Mouse (Mus musculus): ENCODE measurements at regions not wholly inside any gene's neighbourhood (a gene's known extent, or its start where the extent isn't known, plus 50 kb on each side); places are given as distances from the start of the nearest gene placed in this dataset.

DNA sequence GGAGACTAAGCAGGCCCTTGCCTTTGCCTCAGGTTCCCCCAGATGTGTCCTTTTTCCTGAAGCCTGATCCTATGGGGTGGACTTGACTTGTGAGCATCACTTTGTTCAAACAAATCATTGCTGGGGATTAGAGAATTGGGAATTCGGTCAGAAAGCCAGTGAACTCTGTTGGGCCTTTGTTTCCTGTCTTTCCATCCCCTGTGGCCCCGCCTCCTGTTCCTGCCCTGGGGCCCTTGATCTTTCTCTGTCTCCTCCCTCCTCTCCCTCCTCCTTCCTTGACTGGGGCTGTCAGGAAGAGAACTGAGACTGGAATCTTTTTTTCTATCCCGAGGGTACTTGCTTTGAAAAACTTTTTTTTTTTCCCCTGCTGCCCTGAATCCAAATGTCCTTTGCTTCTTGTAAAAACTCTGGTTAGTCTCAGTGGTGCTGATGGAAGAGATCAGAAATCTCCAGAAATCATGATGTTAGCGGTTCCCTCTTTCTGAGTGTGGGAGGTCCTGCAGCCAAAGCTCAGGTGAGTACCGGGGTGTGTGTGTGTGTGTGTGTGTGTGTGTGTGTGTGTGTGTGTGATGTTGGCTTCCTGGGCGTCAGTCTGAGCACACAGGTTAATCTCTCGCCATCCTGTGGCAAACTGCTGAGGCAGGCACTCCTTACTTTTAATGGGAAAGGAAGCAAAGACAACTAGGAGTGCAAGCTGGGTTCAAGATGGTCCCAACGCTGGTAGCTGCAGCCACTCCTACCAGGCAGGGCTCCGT, 118.7 kb downstream of the Ddx11 start:
- in situ Hi-C loops (cut with MboI; ENCODE audit: low pct_unique_long_range_greater_than_20kb in 1 of 2, low sequenced_read_pairs in 2 of 2, unreplicated experiment in 1 of 2): no loop called here

DNA sequence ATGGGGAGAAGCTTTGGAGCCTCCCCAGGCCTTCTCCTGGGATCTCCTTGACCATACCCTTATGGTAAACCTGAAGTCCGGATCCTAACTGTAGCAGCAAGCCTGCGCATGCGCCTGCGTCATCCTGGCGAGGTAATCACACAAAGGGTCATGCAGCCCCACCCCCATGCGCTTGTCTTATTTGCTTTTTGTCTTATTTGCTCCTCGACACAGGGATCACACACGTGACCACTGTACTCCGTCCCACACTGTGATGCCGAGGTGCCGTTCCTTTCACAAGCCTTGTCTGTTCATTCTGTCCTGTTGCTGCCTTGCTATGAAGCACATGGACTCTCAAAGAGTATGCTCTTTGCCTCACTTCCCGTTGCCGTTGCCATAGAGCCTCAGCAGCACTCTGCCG, 120.9 kb downstream of the Ddx11 start:
- in situ Hi-C loops (cut with MboI; ENCODE audit: low pct_unique_long_range_greater_than_20kb in 1 of 2, low sequenced_read_pairs in 2 of 2, unreplicated experiment in 1 of 2): no loop called here

DNA sequence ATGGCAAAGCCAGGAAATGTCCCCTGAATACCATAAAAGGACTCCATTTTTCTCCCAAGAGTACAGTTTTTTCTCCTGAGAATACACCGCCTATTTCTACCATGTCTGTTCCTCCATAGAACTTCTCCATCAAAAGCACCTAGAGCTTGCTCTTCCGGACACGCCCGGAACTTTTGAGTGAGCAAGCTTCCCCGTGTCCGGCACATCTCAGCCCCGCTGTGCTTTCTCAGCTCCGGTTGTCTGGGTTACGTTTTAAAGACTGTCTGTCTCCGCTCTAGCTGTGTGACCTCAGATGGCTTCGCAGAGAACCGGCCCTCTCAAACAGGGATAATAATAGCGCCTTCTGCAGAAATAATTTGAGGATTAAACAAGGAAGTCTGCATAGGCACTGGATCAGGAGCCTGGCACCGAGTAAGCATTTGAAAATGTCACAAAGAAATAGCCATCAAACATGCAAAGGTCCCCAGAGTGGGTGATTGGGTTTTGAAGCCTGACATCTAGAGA, 122.8 kb downstream of the Ddx11 start:
- in situ Hi-C loops (cut with MboI; ENCODE audit: low pct_unique_long_range_greater_than_20kb in 1 of 2, low sequenced_read_pairs in 2 of 2, unreplicated experiment in 1 of 2): no loop called here

DNA sequence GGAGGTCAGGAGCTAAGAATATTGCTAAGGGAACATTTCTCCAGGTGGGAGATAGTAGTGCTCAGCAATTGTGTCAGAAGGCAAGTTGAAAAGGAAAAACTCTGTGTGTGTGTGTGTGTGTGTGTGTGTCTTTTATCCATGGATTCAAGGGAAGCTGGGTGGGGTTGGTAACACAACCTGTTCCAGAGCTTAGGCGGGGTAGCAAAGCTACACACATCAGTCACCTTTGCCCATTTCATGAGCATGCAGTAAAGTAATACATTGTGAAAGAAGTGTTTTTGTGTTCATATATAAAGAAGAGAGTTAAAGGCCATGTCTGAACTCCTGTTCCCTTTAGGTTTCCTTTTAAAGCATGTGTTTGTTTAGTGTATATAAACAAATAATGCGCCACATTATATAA, 128.2 kb downstream of the Ddx11 start:
- in situ Hi-C loops (cut with MboI; ENCODE audit: low pct_unique_long_range_greater_than_20kb in 1 of 2, low sequenced_read_pairs in 2 of 2, unreplicated experiment in 1 of 2): no loop called here

DNA sequence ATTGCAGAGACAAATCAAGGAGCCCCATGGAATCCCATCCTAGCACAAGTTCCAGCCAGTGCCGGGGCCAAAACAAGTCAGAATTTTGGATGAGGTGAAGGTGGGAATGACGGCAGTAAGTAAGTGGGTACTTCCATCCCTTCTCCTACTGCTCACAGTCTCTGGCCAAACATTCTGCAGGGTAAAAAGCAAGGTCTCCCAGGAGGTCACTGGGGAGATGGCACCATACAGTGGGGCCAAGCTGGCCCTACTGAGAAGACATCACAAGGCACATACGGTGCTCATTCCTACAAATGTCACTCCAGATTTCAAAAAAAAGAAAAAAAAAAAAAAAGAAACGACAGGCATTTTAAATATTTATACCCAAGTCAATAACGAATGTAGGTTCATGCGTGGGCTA, 129.6 kb downstream of the Ddx11 start:
- in situ Hi-C loops (cut with MboI; ENCODE audit: low pct_unique_long_range_greater_than_20kb in 1 of 2, low sequenced_read_pairs in 2 of 2, unreplicated experiment in 1 of 2): no loop called here

DNA sequence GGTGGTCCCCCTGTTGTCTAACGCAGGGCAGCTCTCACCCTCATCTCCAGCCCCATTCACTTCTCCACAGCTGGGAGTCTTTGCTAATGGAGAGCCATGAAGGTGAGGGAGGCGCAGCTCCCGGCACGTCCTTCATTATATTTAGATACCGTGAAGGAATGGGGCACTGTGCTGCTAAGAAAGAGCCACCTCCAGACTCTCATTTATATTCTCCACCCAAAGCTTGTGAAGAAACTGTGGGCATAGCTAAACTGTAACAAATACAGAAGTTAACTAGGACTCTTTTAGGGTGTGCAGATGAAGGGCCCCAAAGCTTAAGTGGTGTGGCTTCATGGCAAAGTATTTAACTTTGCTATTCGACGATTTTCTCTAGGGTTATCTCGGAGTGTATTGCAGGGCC, 136.4 kb downstream of the Ddx11 start:
- in situ Hi-C loops (cut with MboI; ENCODE audit: low pct_unique_long_range_greater_than_20kb in 1 of 2, low sequenced_read_pairs in 2 of 2, unreplicated experiment in 1 of 2): no loop called here

DNA sequence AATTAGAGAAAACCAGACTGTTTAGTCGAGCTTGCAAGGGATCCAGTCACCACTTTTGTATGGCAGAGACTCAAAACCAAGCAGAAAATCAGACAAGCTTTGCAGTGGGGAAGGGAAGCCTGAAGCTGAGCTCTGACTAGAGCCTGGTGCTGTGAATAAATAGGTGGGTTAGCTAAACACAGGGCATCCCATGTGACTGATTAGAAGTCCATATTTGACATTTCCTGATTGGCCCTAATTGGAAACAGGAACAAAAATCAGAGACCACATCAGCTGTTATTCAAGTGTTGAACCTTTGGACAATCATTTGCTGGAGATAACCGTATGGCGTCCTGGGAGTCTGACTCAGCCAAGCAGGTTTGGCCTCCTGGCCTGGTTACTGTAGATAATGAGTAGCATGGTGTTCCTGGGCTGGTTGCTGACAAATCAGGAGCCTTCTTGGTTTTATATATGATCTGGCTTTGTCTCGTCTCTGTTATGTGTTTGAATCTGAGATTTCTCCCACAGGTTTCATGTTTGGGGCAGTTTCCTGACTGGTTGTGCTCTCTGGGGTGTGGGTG, 139.4 kb downstream of the Ddx11 start:
- in situ Hi-C loops (cut with MboI; ENCODE audit: low pct_unique_long_range_greater_than_20kb in 1 of 2, low sequenced_read_pairs in 2 of 2, unreplicated experiment in 1 of 2): no loop called here

- in situ Hi-C loops (cut with MboI; ENCODE audit: low pct_unique_long_range_greater_than_20kb in 1 of 2, low sequenced_read_pairs in 2 of 2, unreplicated experiment in 1 of 2): no loop called here
Observed at GRCm38 (mm10) chr17:66263405-66263804, 140.1 kb downstream of the Ddx11 start.

GRCm38 (mm10) chr17:66266803-66267202, 143.5 kb downstream of the Ddx11 start:
- in situ Hi-C loops (cut with MboI; ENCODE audit: low pct_unique_long_range_greater_than_20kb in 1 of 2, low sequenced_read_pairs in 2 of 2, unreplicated experiment in 1 of 2): no loop called here

- in situ Hi-C loops (cut with MboI; ENCODE audit: low pct_unique_long_range_greater_than_20kb in 1 of 2, low sequenced_read_pairs in 2 of 2, unreplicated experiment in 1 of 2): no loop called here
Observed at GRCm38 (mm10) chr17:66267831-66268230, 144.5 kb downstream of the Ddx11 start.

DNA sequence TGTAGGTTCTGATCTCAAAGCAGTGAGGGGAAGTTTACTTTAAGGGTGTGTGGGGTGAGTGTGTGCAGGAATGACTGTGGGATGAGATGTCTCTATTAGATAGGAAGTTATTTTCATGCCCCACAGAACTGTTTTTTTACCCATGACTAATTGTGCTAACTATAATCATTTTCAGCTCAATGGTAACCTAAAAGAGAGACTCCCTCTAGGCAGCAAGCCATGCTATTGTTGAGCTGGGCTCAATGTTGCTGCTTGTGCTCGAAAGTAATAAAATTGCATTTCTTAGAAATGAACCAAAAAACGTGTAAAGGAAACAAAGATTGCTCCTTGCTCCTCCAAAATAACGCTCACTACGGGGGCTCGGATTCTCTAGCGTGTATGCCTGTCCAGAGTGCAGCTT, 146.2 kb downstream of the Ddx11 start:
- in situ Hi-C loops (cut with MboI; ENCODE audit: low pct_unique_long_range_greater_than_20kb in 1 of 2, low sequenced_read_pairs in 2 of 2, unreplicated experiment in 1 of 2): no loop called here

DNA sequence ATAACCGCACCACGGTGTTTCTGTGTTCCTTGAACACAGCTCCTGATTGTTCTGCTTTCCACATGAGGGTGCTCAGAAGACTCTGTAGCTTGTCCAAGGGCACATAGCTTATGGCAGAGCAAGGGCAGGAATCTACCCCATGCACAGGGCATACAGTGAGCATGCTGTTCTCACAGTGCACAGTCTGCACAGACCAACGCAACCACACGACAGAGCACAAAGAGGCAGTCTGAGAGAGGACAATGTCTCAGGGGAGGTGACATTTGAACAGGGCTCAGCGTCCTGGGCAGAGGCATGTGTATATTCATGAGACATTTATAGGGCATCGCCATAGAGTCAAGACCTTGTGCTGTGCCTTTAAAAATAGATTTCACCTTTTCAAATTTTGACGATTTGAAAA, 148.6 kb downstream of the Ddx11 start:
- in situ Hi-C loops (cut with MboI; ENCODE audit: low pct_unique_long_range_greater_than_20kb in 1 of 2, low sequenced_read_pairs in 2 of 2, unreplicated experiment in 1 of 2): no loop called here

- in situ Hi-C loops (cut with MboI; ENCODE audit: low pct_unique_long_range_greater_than_20kb in 1 of 2, low sequenced_read_pairs in 2 of 2, unreplicated experiment in 1 of 2): no loop called here
Observed at GRCm38 (mm10) chr17:66276778-66277177, 153.5 kb downstream of the Ddx11 start.

DNA sequence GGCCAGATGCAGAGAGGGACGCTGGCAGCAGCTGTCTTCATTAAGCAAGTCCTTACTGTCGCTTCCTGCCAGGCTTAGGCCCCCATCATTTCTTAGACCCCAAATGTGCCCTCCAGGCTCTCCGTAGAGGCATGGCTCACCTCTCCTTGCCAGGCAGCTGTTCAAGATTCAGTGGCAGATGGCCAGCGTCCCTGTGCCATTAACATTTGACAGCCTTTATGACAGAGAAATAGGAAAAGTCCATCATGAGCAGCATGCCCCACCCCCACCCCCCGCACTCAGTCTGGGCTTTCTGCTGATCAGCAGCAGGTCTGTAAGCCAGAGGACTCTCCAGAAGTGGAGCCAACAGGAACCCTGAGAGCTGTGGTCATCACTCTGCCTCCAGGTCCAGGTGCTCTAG, 154.7 kb downstream of the Ddx11 start:
- in situ Hi-C loops (cut with MboI; ENCODE audit: low pct_unique_long_range_greater_than_20kb in 1 of 2, low sequenced_read_pairs in 2 of 2, unreplicated experiment in 1 of 2): no loop called here

DNA sequence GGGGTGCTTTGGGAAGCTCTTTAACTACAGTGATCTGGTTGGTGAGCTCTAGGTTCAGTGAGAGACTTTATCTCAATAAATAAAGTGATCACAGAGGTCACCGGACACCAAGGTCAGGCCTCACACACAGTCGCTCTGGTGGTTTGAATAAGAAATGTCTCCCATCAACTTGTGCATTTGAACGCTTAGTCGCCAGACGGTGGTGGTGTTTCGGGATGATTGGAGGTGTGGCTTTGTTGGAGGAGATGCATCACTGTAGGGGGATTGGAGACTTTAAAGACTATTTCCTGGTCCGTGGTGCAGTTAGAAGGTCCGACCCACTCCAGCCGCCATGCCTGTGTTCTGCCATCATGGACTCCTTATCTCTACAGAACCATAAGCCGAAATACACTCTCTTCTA, 162.0 kb downstream of the Ddx11 start:
- in situ Hi-C loops (cut with MboI; ENCODE audit: low pct_unique_long_range_greater_than_20kb in 1 of 2, low sequenced_read_pairs in 2 of 2, unreplicated experiment in 1 of 2): no loop called here

Data from mouse embryonic stem cell (cell line).